Mouse (Mus musculus): Measurements from ENCODE around the gene Gm10722. TPM values are rescaled to one million over a fixed set of nuclear protein-coding genes. Genes with fewer than 3 reads are reported as not detected.

The Gm10722 gene
- polyA plus RNA-seq, 1 experiment from 2014 or later: not detected

Small RNA genes lying within 50 kb of the gene (microRNA-seq; reads per million reads assigned to microRNA genes)
- not detected for gene Mir101c (ENCODE audit: borderline number of aligned reads)

Other genes with a start within 250 kb of the Gm10722 start
- gene Gm11168, start 2.4 kb downstream of the Gm10722 start, polyA plus RNA-seq (2014; fragmentation: Nextera tagmentation; extraction: Ambion mirVana): not detected in 2 replicates
- gene Gm10721, start 12.2 kb downstream of the Gm10722 start, polyA plus RNA-seq (2014; fragmentation: Nextera tagmentation; extraction: Ambion mirVana): not detected in 2 replicates
- gene Gm10720, start 14.7 kb downstream of the Gm10722 start, polyA plus RNA-seq (2014; fragmentation: Nextera tagmentation; extraction: Ambion mirVana): not detected in 2 replicates
- gene Gm10719, start 16.5 kb downstream of the Gm10722 start, polyA plus RNA-seq (2014; fragmentation: Nextera tagmentation; extraction: Ambion mirVana): not detected in 2 replicates
- gene Gm10718, start 22.6 kb downstream of the Gm10722 start, polyA plus RNA-seq (2014; fragmentation: Nextera tagmentation; extraction: Ambion mirVana): 0.38 TPM in 1 of 2 replicates, not detected in the other
- gene Gm10717, start 24.5 kb downstream of the Gm10722 start, polyA plus RNA-seq (2014; fragmentation: Nextera tagmentation; extraction: Ambion mirVana): 0.29 TPM in 1 of 2 replicates, not detected in the other
- gene Gm17535, start 33.7 kb downstream of the Gm10722 start, polyA plus RNA-seq (2014; fragmentation: Nextera tagmentation; extraction: Ambion mirVana): not detected in 2 replicates
- gene Gm10715, start 36.0 kb downstream of the Gm10722 start, polyA plus RNA-seq (2014; fragmentation: Nextera tagmentation; extraction: Ambion mirVana): not detected in 2 replicates

Measured in lung, embryonic 14.5 days (tissue).